Mouse (Mus musculus) spleen, adult 12 weeks (tissue): ENCODE measurements around the gene Gorasp1.

ENCODE experiments used
- DNase-seq: peaks from one replicate; pipeline ENCODE4 v3.0.0; 2022; ENCODE audit warnings: low spot score

The Gorasp1 gene

DNA sequence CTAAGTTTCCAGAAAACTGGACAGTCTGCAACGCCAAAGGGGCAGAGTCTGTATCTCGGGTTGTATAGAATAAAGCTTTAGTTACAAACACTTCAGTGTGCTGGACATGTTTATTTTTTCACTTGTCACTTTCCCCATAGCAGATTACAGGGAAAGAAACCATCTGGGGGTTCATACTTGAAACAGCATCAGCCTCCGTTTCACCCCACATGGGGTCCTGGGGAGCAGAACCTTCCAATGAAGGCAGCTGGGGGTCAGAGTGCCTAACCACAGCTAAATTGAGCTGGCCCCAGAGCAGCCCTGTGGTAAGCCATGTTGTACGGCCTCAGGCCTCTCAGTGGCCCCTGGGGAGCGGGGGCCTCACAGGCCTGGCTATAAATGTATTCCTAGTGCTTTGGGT is 10.9 kb downstream of the Gorasp1 start:
- DNase-seq, result no peak

DNA sequence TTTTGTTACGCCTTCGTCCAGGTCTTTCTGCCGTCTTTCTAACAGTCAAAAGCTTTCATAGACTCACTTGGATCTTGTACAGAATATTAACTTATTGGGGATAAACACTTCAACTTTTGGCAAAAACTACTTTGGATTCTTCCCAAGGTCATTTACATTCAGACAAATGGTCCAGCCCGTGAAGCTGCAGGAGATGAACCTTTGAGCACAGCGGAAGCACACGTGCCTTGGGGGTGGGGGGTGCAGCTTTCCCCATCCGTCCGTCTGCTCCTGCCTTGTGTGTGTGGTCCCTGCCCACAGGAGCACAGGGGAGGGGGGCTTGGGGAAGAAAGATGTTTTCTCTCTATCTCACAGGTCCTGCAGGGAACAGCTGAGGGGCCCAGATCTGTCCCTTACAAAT is 11.6 kb downstream of the Gorasp1 start:
- DNase-seq, result no peak

DNA sequence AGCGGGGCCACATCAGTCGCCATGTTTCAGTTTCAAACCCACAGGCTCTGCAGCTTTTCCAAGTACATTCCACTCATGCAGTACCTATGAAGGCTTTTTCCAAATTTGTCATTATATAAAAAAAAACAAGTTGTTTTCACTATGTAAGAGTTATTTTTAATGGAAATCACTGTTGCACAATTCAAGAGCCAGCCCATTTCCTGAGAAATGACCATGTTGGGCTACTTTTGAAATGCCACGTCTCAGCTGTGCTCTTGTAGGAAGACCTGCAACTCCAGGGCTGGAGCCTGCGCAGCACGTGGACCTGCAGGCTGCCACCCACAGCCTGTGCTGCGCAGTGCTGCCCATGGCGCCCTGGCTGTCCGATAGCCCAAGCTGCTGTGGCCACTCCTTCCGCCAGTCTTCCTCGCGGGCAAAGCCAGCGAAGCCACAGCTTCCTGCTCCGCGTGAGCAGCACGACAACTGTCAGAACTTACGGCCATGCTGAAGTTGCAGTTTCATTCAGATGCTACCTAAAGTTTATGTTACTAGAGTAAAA is 12.2 kb downstream of the Gorasp1 start:
- DNase-seq, result no peak

DNA sequence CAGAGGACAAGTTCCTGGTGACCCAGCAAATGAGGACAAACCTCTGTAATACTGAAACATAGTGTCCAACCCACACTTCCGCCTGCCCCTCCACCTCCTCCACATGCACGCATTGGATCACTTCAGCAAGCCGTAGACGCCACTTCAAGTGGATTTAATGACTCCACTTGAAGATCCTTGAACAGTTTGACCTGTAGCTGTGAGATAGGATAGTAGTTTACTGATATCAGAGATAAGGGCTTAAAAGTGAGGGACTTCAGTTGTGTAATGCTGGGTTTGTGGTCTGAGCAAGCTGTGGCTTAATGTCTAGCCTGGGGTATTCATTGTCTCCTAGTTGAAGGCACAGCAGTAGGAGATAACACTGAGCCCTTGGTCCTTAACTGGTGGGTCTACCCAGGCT is 13.9 kb downstream of the Gorasp1 start:
- DNase-seq, result no peak

DNA sequence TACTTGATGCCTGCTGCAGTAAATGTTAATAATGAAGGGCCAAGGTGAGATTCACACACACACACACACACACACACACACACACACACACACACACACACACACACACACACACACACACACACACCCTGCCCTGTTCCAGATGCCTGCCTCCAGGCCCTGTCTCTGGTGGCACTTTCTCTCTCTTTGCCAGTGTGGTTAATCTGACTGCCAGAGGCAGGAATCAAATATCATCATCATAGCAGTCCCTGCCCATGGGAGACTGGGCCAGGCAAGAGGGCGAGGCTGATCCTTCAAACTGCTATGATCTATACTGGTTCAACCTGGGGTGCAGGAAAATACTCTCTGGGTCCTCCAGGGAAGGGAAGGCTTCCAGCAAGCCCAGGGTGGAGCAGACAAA is 17.5 kb downstream of the Gorasp1 start:
- no peak for DNase-seq

DNA sequence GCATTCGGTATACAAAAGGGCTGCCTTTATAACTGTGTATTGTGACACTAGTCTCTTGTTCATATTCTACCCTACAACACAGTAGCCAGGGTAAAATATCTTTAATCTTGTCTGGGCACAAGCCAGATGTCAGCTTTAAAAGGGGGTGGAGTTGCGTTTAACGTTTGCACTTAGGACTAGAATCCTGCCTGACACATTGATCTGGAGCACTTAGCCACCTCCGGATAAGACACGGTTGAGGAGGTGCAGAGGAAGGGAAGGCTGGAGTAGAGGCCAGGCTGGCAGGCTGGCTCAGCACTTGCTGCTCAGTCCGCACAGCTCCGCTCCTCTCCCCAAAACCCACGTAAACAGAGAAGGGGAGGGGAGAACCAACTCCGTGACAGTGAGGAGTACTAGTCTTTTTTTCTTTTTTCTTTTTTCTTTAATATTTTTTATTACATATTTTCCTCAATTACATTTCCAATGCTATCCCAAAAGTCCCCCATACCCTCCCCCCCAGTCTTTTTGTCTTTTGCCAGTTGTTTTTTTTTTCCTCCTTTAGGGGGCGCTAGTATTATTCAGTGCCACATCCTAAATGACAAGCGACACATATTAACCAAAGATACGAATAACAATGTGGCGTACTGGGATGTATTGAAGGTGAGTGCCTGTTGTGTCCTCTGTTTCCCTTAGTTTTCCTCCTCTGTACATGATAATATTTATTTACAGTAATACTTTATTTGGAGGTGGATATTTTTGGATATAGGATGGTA is 24.1 kb downstream of the Gorasp1 start:
- DNase-seq, result no peak

DNA sequence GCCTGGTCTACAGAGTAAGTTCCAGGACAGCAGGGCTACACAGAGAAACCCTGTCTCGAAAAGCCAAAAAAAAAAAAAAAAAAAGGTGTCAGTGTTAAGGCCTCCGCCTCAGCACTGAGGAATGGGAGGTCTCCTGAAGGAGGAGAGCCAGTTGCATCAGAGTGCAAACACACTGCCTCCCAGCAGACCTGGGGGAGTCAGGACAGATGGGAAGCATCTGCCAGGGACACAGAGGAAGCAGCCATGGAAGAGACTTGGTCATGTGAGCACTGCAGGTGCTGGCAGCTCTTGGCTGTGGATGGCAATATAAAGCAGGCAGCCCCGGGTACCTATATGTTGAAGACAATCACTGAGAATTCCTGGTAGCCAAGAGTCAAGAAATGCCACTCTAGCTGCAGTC is 27.4 kb downstream of the Gorasp1 start:
- DNase-seq, result no peak

DNA sequence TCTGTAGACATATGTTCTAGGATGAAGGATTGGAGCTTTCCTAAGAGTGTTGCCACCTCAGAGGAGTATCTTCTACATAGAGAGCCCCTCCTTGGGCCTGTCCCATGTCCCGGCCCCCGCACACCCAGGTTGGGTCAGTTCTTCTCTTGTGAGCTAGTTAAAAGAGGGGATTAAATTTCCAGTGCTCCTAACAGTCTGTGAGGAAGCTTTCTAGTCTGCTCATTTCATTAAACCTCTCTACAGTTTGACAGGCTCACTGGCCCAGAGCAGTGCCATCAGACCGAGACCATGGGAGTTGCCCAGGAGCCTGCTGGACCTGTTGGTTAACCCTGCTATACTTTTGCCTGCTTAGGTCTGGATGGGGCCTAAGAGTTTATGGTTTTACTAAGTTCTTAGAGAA is 28.7 kb downstream of the Gorasp1 start:
- DNase-seq, result no peak

DNA sequence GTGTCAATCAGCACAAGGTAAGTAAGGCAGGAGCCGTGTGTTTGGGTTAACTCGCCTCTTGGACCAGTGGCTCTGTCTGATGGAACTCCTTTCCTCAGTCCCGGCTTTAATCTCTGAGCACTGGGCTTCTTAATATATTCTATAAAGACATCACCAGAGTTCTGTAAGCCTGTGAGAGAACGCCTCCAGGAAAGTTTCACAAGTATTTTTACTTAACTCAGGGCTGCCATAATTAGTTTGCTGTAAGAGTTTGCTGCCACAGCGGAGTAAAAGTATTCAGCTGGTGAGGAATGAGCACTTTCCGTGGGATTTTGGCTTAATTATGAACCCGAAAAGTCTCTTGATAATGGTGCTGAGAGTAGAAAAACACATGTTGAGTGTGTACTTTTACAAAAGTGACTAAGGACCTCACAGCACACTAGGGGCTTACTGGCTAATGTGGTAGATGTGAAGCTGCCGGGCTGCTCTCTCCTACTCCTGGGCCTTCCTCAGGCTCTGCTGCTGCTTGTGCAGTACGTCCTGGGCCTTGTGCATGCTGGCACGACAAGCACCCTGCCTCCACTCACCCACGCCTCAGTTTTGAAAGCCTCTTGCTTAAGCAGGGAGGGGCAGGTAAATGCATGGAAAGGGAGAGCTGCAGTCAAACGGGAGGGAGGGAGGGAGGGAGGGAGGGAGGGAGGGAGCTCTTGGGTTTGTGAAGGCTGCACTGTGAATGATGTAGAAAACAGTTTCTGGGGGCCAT is 34.8 kb downstream of the Gorasp1 start:
- no peak for DNase-seq

DNA sequence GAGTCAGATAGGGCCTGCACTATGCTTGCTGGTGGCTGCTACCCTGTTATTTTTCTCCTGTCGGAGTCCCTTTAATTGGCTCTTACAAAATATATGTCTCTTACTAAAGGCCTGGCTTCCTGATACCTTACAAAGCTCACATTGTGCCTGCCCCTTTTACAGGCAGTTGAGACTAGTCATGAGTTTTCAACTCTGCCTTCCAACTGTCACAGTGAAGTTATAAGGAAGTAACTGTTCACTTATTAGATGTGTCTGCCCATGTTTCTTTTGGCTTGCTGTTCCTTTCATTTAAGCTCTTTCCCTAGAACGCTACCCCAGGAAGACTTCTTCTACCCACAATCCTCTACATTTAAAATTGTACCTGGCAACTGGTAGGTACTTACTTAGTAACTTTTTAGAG is 37.9 kb downstream of the Gorasp1 start:
- DNase-seq, result no peak

DNA sequence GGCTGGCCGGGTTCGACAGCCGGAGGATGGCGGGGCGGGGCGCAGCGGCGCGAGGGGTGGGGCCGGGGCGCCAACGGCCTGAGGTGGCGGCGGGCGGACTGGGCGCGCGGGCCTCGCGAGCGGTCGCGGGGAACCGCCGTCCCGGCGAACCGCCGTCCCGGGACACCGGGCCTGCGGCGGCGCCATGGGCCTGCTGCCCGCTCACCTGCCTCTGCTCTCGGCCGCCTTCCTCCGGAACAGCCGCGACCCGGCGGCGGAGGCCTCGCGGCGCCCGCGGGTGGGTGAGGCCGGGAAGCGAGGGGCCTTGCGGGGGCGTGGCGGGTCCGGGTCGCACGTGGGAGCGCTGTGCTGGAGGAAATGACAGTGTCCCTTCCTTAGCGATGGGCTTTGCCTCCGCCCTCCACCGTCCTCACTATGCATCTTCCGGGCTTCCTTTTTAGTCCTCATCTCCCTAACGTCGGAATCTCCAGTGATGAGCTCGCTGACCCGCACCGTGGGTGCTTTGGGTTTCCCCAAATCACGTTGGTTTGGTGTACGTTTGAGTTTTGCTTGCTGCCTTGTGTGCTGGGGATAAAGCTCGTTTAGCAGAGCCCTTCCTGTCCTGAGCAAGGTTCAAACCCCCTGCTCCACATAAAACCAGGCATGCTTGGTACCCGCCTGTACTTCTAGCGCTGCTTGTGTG is 42.2 kb downstream of the Gorasp1 start:
- DNase-seq, result no peak

DNA sequence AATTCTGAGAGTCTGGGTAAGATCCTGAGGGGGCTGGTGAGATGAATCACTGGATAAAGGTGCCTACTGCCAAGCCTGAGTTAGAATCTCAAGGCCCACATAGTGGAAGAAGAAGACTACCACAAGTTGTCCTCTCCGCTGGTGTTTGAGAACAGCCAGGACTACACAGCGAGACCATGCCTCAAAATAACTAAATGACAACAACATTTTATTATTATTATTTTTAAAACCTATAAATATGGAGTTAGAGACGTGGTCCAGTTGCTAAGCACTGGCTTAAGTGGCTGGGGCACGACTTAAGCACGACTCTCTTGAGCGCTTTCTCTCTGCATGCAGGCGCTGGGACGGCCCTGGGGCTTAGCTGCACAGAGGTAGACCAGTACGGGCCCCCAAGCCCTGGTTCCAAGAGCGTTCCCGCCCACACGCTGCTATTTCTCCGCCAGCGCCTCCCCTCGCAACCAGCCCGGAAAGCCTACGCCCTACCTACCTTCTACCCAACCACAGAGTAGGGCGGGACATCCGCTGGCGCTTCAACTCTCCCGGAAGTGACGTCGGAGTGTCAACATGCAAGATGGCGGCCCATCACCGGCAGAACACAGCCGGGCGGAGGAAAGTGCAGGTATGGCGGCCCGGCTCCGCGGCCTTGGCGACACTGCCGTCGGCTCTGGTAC is 42.9 kb downstream of the Gorasp1 start, which contains the start of gene Wdr48:
Gene Wdr48 (plus strand): TSS at position 540 of the 671 bp plus-strand sequence.
- peak; percentile 93 for DNase-seq

DNA sequence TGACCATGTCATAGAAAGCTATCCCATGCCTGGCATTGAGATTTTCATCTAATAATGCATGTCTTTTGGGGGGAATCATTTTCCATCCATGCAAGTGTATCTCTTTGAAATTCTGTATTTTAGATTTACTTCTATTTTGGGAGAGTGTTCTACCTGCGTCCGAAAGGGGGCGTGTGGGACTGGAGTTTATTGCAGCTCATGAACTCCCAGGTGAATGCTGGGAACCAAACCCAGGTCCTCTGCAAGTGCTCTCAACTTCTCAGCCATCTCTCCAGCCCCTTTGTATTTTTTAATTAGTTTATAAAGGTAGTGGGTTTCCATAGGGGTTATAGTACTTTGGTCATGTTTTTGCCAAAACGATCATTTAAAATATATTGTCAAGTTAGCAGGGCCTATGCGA is 43.5 kb downstream of the Gorasp1 start:
- DNase-seq, result no peak

DNA sequence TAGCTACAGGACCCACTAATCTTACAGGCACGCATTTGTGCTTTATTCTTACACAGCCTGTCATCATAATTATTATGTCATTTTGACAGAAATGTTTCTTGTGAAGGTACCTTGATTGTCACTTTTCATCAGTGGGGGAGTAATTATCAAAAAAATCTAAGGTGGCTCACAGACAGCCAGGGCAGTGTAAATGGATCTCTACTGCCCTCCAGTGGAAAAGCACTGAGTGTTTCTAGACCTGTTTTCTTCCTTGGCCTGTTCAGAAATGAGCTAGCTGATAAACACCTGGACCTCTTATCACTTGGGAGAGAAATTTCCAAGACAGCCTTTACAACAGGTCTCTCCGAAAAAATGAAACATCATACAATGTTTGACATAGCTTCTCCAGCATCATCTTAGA is 46.7 kb downstream of the Gorasp1 start:
- DNase-seq, result no peak

DNA sequence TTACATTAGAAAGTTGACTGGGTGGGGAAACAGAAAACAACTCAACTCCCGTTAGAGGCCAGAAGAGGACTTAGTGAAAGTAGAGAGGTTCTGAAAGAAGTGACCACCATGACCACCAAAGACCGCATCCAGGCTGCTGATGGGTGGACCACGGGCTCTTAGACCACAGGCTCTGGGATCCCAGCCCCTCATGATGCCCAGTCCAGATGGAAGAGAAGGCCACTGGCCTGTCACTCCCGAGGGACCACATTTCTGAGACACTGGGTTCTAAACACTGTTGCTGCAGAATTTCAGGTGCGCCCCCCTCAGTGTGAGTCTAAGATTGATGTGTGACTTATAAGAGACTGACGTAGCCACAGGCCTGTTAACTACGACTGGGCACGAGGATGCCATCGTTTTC is 47.9 kb downstream of the Gorasp1 start:
- no peak for DNase-seq

DNA sequence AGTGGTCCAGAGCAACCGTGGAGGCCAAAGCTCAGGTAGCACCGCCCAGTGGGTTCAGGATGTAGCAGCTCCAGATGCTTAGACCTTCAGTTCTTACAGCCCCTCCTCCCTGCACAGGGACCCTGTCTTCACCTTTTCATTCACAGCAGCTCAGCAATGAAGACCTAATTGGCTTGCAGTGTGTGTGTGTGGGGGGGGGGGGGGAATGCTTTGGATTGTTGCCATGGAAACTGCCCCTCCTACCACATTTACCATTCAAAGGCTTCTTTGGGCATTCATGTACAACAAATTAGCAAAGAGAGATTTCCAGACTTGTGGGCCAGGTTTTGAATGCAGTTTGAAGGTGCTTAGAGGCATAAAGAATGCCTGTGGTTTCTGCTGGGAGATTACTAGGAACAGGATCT is 48.5 kb downstream of the Gorasp1 start:
- no peak for DNase-seq

DNA sequence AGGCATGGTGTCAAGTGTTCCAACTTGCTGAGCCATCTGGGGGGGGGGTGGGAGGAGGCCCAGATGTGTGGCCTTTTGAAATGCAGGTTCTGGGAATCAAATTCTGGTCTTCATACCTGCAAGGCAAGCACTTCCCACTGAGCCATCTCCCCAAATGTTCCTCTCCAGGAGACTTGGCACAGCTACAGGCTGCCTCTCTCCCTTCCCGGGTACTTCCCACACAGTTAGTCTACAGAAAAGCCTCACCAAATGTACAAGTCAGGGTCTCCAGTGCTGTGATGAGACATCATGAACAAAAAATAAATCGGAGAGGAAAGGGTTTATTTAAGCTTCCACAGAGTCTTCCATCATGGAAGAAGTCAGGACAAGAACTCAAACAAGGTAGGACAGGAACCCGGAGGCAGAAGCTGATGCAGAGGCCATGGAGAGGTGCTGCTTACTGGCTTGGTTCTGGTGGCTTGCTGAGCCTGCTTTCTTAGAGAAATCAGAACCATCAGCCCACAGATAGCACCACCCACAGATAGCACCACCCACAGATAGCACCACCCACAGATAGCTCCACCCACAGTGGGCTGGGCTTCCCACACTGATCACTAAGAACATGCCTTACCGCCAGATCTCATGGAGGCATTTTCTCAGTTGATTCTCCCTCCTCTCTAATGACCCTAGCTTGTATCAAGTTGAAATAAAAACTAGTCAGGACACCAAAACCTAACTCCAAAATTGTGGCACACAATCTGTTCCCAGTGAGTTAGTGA is 50.0 kb downstream of the Gorasp1 start:
- DNase-seq, result no peak
